ENCODE assay signal across 18 mouse cellular contexts in the genomic region with DNA sequence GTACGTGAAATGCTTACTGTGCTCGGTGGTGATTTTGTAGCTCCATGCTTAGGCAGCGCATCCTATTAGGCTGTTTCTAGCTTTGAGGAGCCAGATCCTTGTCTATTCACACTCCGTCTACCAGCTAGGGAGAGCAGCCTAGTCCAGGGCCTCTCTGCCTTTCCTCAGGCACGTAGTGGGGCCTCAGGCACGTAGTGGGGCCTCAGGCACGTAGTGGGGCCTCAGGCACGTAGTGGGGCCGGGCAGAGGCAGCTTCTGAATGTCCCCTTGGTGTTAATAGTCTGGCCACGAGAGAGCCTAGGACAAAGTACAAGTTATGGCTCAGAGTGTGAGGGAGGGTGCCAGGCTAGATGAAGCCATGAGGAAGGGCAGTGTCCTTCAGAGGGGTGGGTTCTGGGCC. TPM values are rescaled to one million over a fixed set of nuclear protein-coding genes. Genes with fewer than 3 reads are reported as not detected.
"Had no signal": no experiment of that assay in that cellular context is flagged by ENCODE, and none has a peak within 500 bp of the region (broad histone marks: within the 10 kb centered on the region; RNA-seq: fewer than 3 reads in every experiment).

No protein-coding gene starts in this region.

- DNase-seq: gastrocnemius, postnatal 14 days; layer of hippocampus, adult 9-11 months; liver; liver, embryonic 13.5 days had no signal

- H3K9me3 ChIP-seq: heart, embryonic 10.5 days; heart, embryonic 13.5 days; hindbrain, embryonic 13.5 days; hindbrain, embryonic 15.5 days; intestine, embryonic 15.5 days; limb, embryonic 10.5 days; limb, embryonic 12.5 days; liver, embryonic 13.5 days had no signal

- H3K27ac ChIP-seq: heart, adult 2 months; heart, embryonic 10.5 days; heart, embryonic 13.5 days; hindbrain, embryonic 13.5 days; hindbrain, embryonic 15.5 days; intestine, embryonic 15.5 days; left cerebral cortex, adult 2 months; limb, embryonic 10.5 days; limb, embryonic 12.5 days; liver, embryonic 13.5 days had no signal

- H3K4me2 ChIP-seq: heart, embryonic 13.5 days; hindbrain, embryonic 13.5 days; hindbrain, embryonic 15.5 days; intestine, embryonic 15.5 days; limb, embryonic 12.5 days; liver, embryonic 11.5 days; liver, embryonic 13.5 days had no signal

- H3K4me3 ChIP-seq: heart, adult 2 months; heart, embryonic 10.5 days; heart, embryonic 13.5 days; hindbrain, embryonic 13.5 days; hindbrain, embryonic 15.5 days; intestine, embryonic 15.5 days; left cerebral cortex, adult 2 months; limb, embryonic 10.5 days; limb, embryonic 12.5 days; liver, embryonic 13.5 days had no signal

- H3K4me1 ChIP-seq: heart, embryonic 10.5 days; hindbrain, embryonic 13.5 days; hindbrain, embryonic 15.5 days; intestine, embryonic 15.5 days; limb, embryonic 10.5 days; limb, embryonic 12.5 days; liver, embryonic 13.5 days had no signal

- H3K27me3 ChIP-seq: heart, embryonic 13.5 days; hindbrain, embryonic 13.5 days; hindbrain, embryonic 15.5 days; intestine, embryonic 15.5 days; limb, embryonic 12.5 days; liver, embryonic 13.5 days had no signal

- H3K9ac ChIP-seq: heart, embryonic 13.5 days; hindbrain, embryonic 13.5 days; hindbrain, embryonic 15.5 days; intestine, embryonic 15.5 days; limb, embryonic 12.5 days; liver, embryonic 13.5 days had no signal

- ATAC-seq: inflammation-experienced regulatory T-cells, adult 6 months; intestine, embryonic 15.5 days; intestine, postnatal 0 days had no signal

RNA-seq across cellular contexts. Expression of gene Rasl10a, which starts 25.2 kb away (rescaled TPM):
- total RNA-seq: gastrocnemius, adult 8-10 months; hematopoietic stem cell, adult 5-6 weeks had no signal
- polyA plus RNA-seq: inflammation-experienced regulatory T-cells, adult 6 months had no signal
